Mouse (Mus musculus) gastrocnemius, postnatal 4 days (tissue): ENCODE results near the gene Naa15. TPM values are rescaled to one million over a fixed set of nuclear protein-coding genes. Genes with fewer than 3 reads are reported as not detected.
"Not testable (repeated sequence)": the region's sequence is repeated elsewhere in the genome, so short reads cannot be mapped to it uniquely, and the experiment has no call there.

Source experiments
- DNase-seq, 2 experiments: peaks; one replicate each; pipeline ENCODE4 v3.0.0; 2021 to 2022; ENCODE audit warnings: low spot score in 2 of 2, mixed read lengths in 2 of 2
- total RNA-seq, 2 experiments: library from RNA; stranded (reverse); gene quantifications; 2 replicates each; pipeline ENCODE4 v1.2.3; 2021

The Naa15 gene
- total RNA-seq, 2 experiments from 2014 or later = 48.3 to 52.7 TPM

- DNase-seq = no peak
Measured at GRCm38 (mm10) chr3:51425394-51425793, 10.4 kb downstream of the Naa15 start.

- not testable (repeated sequence) for DNase-seq
Measured at GRCm38 (mm10) chr3:51434364-51434763, 19.4 kb downstream of the Naa15 start.

- DNase-seq = no peak
Measured at GRCm38 (mm10) chr3:51434871-51435595, 20.1 kb downstream of the Naa15 start.

- DNase-seq = no peak
Measured at GRCm38 (mm10) chr3:51468530-51468929, 53.6 kb downstream of the Naa15 start.

- DNase-seq = no peak
Measured at GRCm38 (mm10) chr3:51475706-51476105, 60.8 kb downstream of the Naa15 start.

- DNase-seq = no peak
Measured at GRCm38 (mm10) chr3:51479893-51480292, 64.9 kb downstream of the Naa15 start.

GRCm38 (mm10) chr3:51481059-51481458 is 66.1 kb downstream of the Naa15 start:
- DNase-seq = peak in 1 of 2 experiments; percentile 31

GRCm38 (mm10) chr3:51481881-51482280 is 66.9 kb downstream of the Naa15 start:
- no peak for DNase-seq

- no peak for DNase-seq
Measured at GRCm38 (mm10) chr3:51482781-51483180, 67.8 kb downstream of the Naa15 start.

- DNase-seq = peak; percentile 96 to 97
Measured at GRCm38 (mm10) chr3:51483741-51484359, 68.9 kb downstream of the Naa15 start, which contains the start of gene Rab33b. Gene Rab33b (plus strand): TSS chr3:51483920.

- no peak for DNase-seq
Measured at GRCm38 (mm10) chr3:51484370-51484769, 69.4 kb downstream of the Naa15 start.

- no peak for DNase-seq
Measured at GRCm38 (mm10) chr3:51485347-51485746, 70.4 kb downstream of the Naa15 start.

- no peak for DNase-seq
Measured at GRCm38 (mm10) chr3:51486491-51487195, 71.7 kb downstream of the Naa15 start.

- no peak for DNase-seq
Measured at GRCm38 (mm10) chr3:51490088-51490753, 75.3 kb downstream of the Naa15 start.

GRCm38 (mm10) chr3:51493272-51493838 is 78.4 kb downstream of the Naa15 start:
- no peak for DNase-seq

- DNase-seq = no peak
Measured at GRCm38 (mm10) chr3:51494466-51494865, 79.5 kb downstream of the Naa15 start.

- DNase-seq = no peak
Measured at GRCm38 (mm10) chr3:51495646-51496045, 80.7 kb downstream of the Naa15 start.

GRCm38 (mm10) chr3:51497978-51498377 is 83.0 kb downstream of the Naa15 start:
- DNase-seq = no peak

GRCm38 (mm10) chr3:51498659-51499058 is 83.7 kb downstream of the Naa15 start:
- no peak for DNase-seq

GRCm38 (mm10) chr3:51499876-51500275 is 84.9 kb downstream of the Naa15 start:
- DNase-seq = no peak

GRCm38 (mm10) chr3:51504385-51504952 is 89.5 kb downstream of the Naa15 start:
- no peak for DNase-seq
